9 mouse cellular contexts compared by ENCODE assay signal in the genomic region with DNA sequence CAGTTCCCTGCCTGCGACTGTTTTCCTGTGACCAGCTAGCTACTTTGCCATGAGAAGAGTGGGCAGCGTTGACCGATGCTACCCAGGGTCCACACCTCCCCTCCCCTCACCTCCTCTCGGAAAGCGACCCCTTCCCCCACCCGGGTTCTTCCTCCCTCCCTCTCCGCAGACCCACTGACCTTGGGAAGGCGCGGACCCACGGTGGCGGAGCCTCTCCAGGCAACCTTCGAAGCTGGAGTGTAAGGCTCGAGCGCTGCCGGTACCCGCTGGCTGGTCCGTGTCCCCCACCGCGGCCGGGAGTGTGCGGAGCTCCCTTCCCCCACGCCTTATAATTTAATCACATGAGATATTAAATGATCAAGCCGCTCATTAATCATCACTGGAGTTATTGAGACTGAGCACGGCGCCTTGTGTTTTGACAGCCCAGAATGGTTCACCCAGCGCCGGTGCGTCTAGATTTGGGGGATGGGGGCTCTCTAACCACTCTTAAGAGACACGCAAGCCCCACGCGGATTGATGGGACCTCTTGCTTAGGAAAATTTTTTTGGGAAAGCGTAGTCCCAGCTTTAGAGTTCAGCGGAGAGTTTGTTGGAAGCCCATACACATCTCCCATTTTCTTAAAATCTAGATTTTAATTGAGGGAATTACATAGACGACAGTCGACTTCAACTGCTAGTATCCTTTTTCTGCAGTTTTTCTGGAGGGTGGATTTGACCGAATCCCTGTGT. TPM values are rescaled to one million over a fixed set of nuclear protein-coding genes. Genes with fewer than 3 reads are reported as not detected.
A peak's percentile ranks its signal among the peaks of the same experiment; 100 is the strongest.
DNase-seq lines count a peak whose midpoint lies in the region; ATAC-seq and TF ChIP-seq lines count a peak whose summit lies in the region.
"Had no signal": no experiment of that assay in that cellular context is flagged by ENCODE, and none has a peak within 500 bp of the region (broad histone marks: within the 10 kb centered on the region; RNA-seq: fewer than 3 reads in every experiment).

No protein-coding gene starts in this region.

- 3% methylated on average over 36 of the region's 36 CpGs for WGBS in kidney, embryonic 15.5 days
- 4% methylated on average over 36 of the region's 36 CpGs for WGBS in forebrain, postnatal 0 days
- 3% methylated on average over 36 of the region's 36 CpGs for WGBS in midbrain, embryonic 16.5 days

- no peaks in the 10 kb centered on the region for H3K9me3 ChIP-seq in kidney, embryonic 15.5 days (replicated peaks)
- H3K9me3 ChIP-seq in forebrain, postnatal 0 days (ENCODE audit: low read length): no peaks in the 10 kb centered on the region
- no peaks in the 10 kb centered on the region for H3K9me3 ChIP-seq in midbrain, embryonic 16.5 days (replicated peaks; ENCODE audit: control insufficient read depth, low read length, poor library complexity, severe bottlenecking)

- H3K9ac ChIP-seq in kidney, embryonic 15.5 days: no peak overlapping the region
- no peak overlapping the region; the same call in 1 of the 2 replicates for H3K9ac ChIP-seq in forebrain, postnatal 0 days
- H3K9ac ChIP-seq in midbrain, embryonic 16.5 days (ENCODE audit: low read depth, low read length): peak overlapping the region; percentile 61
- H3K9ac ChIP-seq: liver, embryonic 14.5 days had no signal

- no peak; the same call in 1 of the 2 replicates for ATAC-seq in kidney, embryonic 15.5 days (replicated peaks; ENCODE audit: low FRiP score)
- ATAC-seq in forebrain, postnatal 0 days: 0 out of 2 replicates have a peak, but pooled peaks have one; percentile 8
- ATAC-seq in midbrain, embryonic 16.5 days: 0 out of 2 replicates have a peak, but pooled peaks have one; percentile 33
- ATAC-seq in activated CD4-positive, CD25-positive, alpha-beta regulatory T cell, adult 4 months: no peak

- no peak overlapping the region for H3K27ac ChIP-seq in kidney, embryonic 15.5 days
- H3K27ac ChIP-seq in forebrain, postnatal 0 days (ENCODE audit: low read depth, low read length): no peak overlapping the region
- peak overlapping the region; percentile 83 for H3K27ac ChIP-seq in midbrain, embryonic 16.5 days (ENCODE audit: low read length)
- H3K27ac ChIP-seq: liver, embryonic 14.5 days had no signal

- 0 out of 2 replicates have a peak overlapping the region, but pooled peaks have one; percentile 10 for H3K4me3 ChIP-seq in kidney, embryonic 15.5 days (replicated peaks)
- peak overlapping the region; percentile 18 for H3K4me3 ChIP-seq in forebrain, postnatal 0 days (ENCODE audit: low read depth, low read length)
- H3K4me3 ChIP-seq in midbrain, embryonic 16.5 days (ENCODE audit: low read depth, low read length): peak overlapping the region; percentile 36

- no peak for DNase-seq in kidney, adult 8-10 months
- peak; percentile 54 for DNase-seq in embryo, embryonic 11 days
- DNase-seq in forebrain, postnatal 0 days: no peak
- DNase-seq in cerebellum, postnatal 25 days: no peak
- no peak for DNase-seq in yolk sac, embryonic 10.5 days (ENCODE audit: low spot score)

- no peaks in the 10 kb centered on the region for H3K36me3 ChIP-seq in kidney, embryonic 15.5 days
- H3K36me3 ChIP-seq in forebrain, postnatal 0 days (ENCODE audit: insufficient read depth): no peaks in the 10 kb centered on the region
- no peaks in the 10 kb centered on the region for H3K36me3 ChIP-seq in midbrain, embryonic 16.5 days (ENCODE audit: control insufficient read depth, insufficient read depth, low read length)

- H3K4me1 ChIP-seq in kidney, embryonic 15.5 days: peaks cover 19% of the 10 kb centered on the region
- H3K4me1 ChIP-seq in forebrain, postnatal 0 days (ENCODE audit: insufficient read depth): no peaks in the 10 kb centered on the region
- no peaks in the 10 kb centered on the region for H3K4me1 ChIP-seq in midbrain, embryonic 16.5 days (ENCODE audit: control insufficient read depth, insufficient read depth, low read length)

- peaks cover 90% of the 10 kb centered on the region for H3K27me3 ChIP-seq in kidney, embryonic 15.5 days
- peaks cover 72% of the 10 kb centered on the region for H3K27me3 ChIP-seq in forebrain, postnatal 0 days (ENCODE audit: insufficient read depth, low read length)
- H3K27me3 ChIP-seq in midbrain, embryonic 16.5 days (ENCODE audit: control insufficient read depth, insufficient read depth, low read depth, low read length): peaks cover 34% of the 10 kb centered on the region

- no peak for TF ChIP-seq CTCF in forebrain, postnatal 0 days (IDR thresholded peaks at IDR 0.05; ENCODE audit: low read depth)

- peak overlapping the region; percentile 23; the same call in 1 of the 2 replicates for H3K4me2 ChIP-seq in kidney, embryonic 15.5 days
- H3K4me2 ChIP-seq in forebrain, postnatal 0 days (ENCODE audit: low read depth): peak overlapping the region; percentile 37
- H3K4me2 ChIP-seq in midbrain, embryonic 16.5 days (ENCODE audit: low read length): peak overlapping the region; percentile 43

RNA-seq across cellular contexts. Expression of a gene that starts 16.2 kb away (rescaled TPM):
- 31.1 and 33.5 TPM in 2 replicates for polyA plus RNA-seq in kidney, embryonic 15.5 days (2015; fragmentation: Nextera tagmentation; extraction: Ambion mirVana)
- 14.5 and 18.2 TPM in 2 replicates for total RNA-seq in forebrain, postnatal 0 days (2014; rRNA removed)
- 17.0 and 18.1 TPM in 2 replicates for polyA plus RNA-seq in forebrain, postnatal 0 days (2015; fragmentation: Nextera tagmentation; extraction: Ambion mirVana)
- polyA plus RNA-seq in midbrain, embryonic 16.5 days (2015; fragmentation: Nextera tagmentation; extraction: Ambion mirVana): 27.9 and 28.3 TPM in 2 replicates
- polyA plus RNA-seq in activated CD4-positive, CD25-positive, alpha-beta regulatory T cell, adult 4 months (2017; shearing (Covaris generic)): 10 to 100 TPM; 16.3 to 20.0 TPM

Comparison
In these comparisons a context has a peak if more than half of its experiments do, and no peak if none do; other contexts are left out.
1. ATAC-seq: peak in forebrain, postnatal 0 days (single experiment) and midbrain, embryonic 16.5 days (single experiment); none in kidney, embryonic 15.5 days (single experiment) and activated CD4-positive, CD25-positive, alpha-beta regulatory T cell, adult 4 months (single experiment).
2. Peak in every context shown above with its lines, with median percentiles within 50 percentile points of each other: H3K4me2 ChIP-seq and H3K4me3 ChIP-seq.